Mouse (Mus musculus): ENCODE results near the gene Zfp871. TPM values are rescaled to one million over a fixed set of nuclear protein-coding genes. Genes with fewer than 3 reads are reported as not detected.
"Not testable (repeated sequence)": the region's sequence is repeated elsewhere in the genome, so short reads cannot be mapped to it uniquely, and the experiment has no call there.

The Zfp871 gene
- polyA plus RNA-seq, 1 experiment, result 10.6 TPM

GRCm38 (mm10) chr17:32738406-32738805, 49.7 kb downstream of the Zfp871 start:
- DNase-seq (ENCODE audit: low read depth), result no peak

- DNase-seq (ENCODE audit: low read depth), result no peak
These were observed 59.1 kb downstream of the Zfp871 start for GRCm38 (mm10) chr17:32729029-32729428.

GRCm38 (mm10) chr17:32726360-32726759, 61.7 kb downstream of the Zfp871 start:
- not testable (repeated sequence) for DNase-seq (ENCODE audit: low read depth)

GRCm38 (mm10) chr17:32722771-32723170, 65.3 kb downstream of the Zfp871 start:
- no peak for DNase-seq (ENCODE audit: low read depth)

GRCm38 (mm10) chr17:32722151-32722550, 65.9 kb downstream of the Zfp871 start:
- not testable (repeated sequence) for DNase-seq (ENCODE audit: low read depth)

Other genes starting within 250 kb of the Zfp871 start
- 0.07 TPM in 1 of 2 replicates, not detected in the other for gene Cyp4f37, start 167.0 kb downstream of the Zfp871 start, polyA plus RNA-seq (2012; rRNA removed)
- 1.5 and 2.7 TPM in 2 replicates for gene Cyp4f40, start 129.4 kb downstream of the Zfp871 start, polyA plus RNA-seq (2012; rRNA removed)
- 18.4 and 20.6 TPM in 2 replicates for gene Cyp4f15, start 102.7 kb downstream of the Zfp871 start, polyA plus RNA-seq (2012; rRNA removed)
- 0.19 and 0.33 TPM in 2 replicates for gene Zfp811, start 21.6 kb upstream of the Zfp871 start, polyA plus RNA-seq (2012; rRNA removed)
- gene Zfp799, start 42.0 kb upstream of the Zfp871 start, polyA plus RNA-seq (2012; rRNA removed), result 9.4 and 10.6 TPM in 2 replicates
- 1.3 and 1.7 TPM in 2 replicates for gene Zfp870, start 103.4 kb upstream of the Zfp871 start, polyA plus RNA-seq (2012; rRNA removed)
- 0.23 and 0.55 TPM in 2 replicates for gene Cyp4f14, start 129.1 kb upstream of the Zfp871 start, polyA plus RNA-seq (2012; rRNA removed)
- gene Cyp4f13, start 159.1 kb upstream of the Zfp871 start, polyA plus RNA-seq (2012; rRNA removed), result 56.3 and 62.6 TPM in 2 replicates
- gene Zfp472, start 177.5 kb upstream of the Zfp871 start, polyA plus RNA-seq (2012; rRNA removed), result 1.2 and 1.8 TPM in 2 replicates
- gene Zfp952, start 204.8 kb upstream of the Zfp871 start, polyA plus RNA-seq (2012; rRNA removed), result 3.7 and 4.7 TPM in 2 replicates
- 1.4 and 1.7 TPM in 2 replicates for gene Zfp763, start 245.1 kb upstream of the Zfp871 start, polyA plus RNA-seq (2012; rRNA removed)

Measured in gonadal fat pad, adult 2 months (tissue).